In the genomic region with DNA sequence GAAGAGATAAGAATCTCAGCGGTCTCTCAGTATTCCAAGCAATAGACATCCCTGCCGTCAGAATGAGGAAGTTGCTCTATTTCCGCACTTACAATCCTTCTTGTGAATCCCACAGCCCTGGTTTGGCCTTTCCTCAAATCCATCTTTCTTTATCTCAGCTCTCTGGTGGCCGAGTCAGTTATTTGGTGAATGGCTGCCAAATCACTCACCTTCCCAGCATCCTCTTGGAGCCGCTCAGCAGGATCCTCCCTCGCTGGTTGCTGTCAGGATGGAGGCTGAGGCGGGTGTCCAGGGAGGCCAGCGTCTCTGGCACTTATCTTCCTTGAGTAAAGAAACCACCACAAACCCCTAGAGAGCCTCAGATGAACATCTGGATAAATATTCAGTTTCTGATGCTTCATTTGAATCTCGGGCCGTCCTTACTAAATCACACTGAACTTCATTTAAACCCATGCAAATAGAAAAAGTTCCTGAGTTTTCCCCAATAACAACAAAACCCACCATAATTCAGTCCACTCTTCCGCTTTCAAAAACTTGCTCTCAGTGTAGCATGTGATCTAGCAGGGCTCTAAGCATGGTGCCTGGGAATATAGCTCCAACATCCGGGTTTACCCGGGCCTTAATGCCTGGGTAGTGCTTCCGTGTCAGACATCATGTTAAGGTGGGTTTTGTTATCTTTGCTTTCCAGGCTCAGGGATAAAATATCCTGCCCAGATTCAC, we compare ENCODE assay signal across 9 mouse cellular contexts.
DNase-seq lines count a peak whose midpoint lies in the region; ATAC-seq and TF ChIP-seq lines count a peak whose summit lies in the region.
"Had no signal": no experiment of that assay in that cellular context is flagged by ENCODE, and none has a peak within 500 bp of the region (broad histone marks: within the 10 kb centered on the region; RNA-seq: fewer than 3 reads in every experiment).

No protein-coding gene starts in this region.

- H3K4me3 ChIP-seq in lung, adult 2 months (replicated peaks; ENCODE audit: extremely low read depth, low read depth, low read length): no peak overlapping the region
- H3K4me3 ChIP-seq in embryonic fibroblast, embryonic 13.5 days (ENCODE audit: insufficient read depth, low read length): no peak overlapping the region
- no peak overlapping the region for H3K4me3 ChIP-seq in forebrain, embryonic 13.5 days
- H3K4me3 ChIP-seq: neural tube, embryonic 13.5 days had no signal

- no peaks in the 10 kb centered on the region for H3K27me3 ChIP-seq in forebrain, embryonic 13.5 days
- H3K27me3 ChIP-seq: neural tube, embryonic 13.5 days had no signal

- H3K9me3 ChIP-seq in forebrain, embryonic 13.5 days (replicated peaks): no peaks in the 10 kb centered on the region
- H3K9me3 ChIP-seq: neural tube, embryonic 13.5 days had no signal

- H3K36me3 ChIP-seq in forebrain, embryonic 13.5 days (ENCODE audit: poor library complexity, severe bottlenecking): no peaks in the 10 kb centered on the region
- H3K36me3 ChIP-seq: neural tube, embryonic 13.5 days had no signal

- no peak for TF ChIP-seq POLR2A in lung, adult 2 months (IDR thresholded peaks at IDR 0.05; ENCODE audit: borderline replicate concordance, extremely low read depth, low read depth, low read length)
- TF ChIP-seq POLR2A in embryonic fibroblast, embryonic 13.5 days (IDR thresholded peaks at IDR 0.05; ENCODE audit: low read depth, low read length): no peak

- peaks cover 2% of the 10 kb centered on the region; the same call in 1 of the 2 replicates for H3K4me1 ChIP-seq in lung, adult 2 months (ENCODE audit: control insufficient read depth, insufficient read depth, low read length)
- H3K4me1 ChIP-seq in embryonic fibroblast, embryonic 13.5 days (ENCODE audit: control insufficient read depth, insufficient read depth, low read length): 0 out of 2 replicates have a peak, but pooled peaks cover 2% of the 10 kb centered on the region
- H3K4me1 ChIP-seq in forebrain, embryonic 13.5 days: no peaks in the 10 kb centered on the region

- 58% methylated on average over 14 of the region's 14 CpGs for WGBS in lung, adult 2 months
- WGBS in forebrain, embryonic 13.5 days: 72% methylated on average over 14 of the region's 14 CpGs

- no peak for ATAC-seq in forebrain, embryonic 13.5 days

- peak; percentile 14 to 24 for DNase-seq in lung, adult 18-20 months
- DNase-seq in lung, adult 2 months: no peak
- peak; percentile 52 for DNase-seq in heart, postnatal 4 days
- peak; percentile 72 for DNase-seq in lung, postnatal 10 days
- no peak for DNase-seq in spleen, adult 18-20 months
- DNase-seq in ovary, postnatal 10 days (ENCODE audit: low spot score): no peak

- H3K27ac ChIP-seq in embryonic fibroblast, embryonic 13.5 days (ENCODE audit: insufficient read depth, low read length): peak overlapping the region; percentile 36; the same call in 1 of the 2 replicates
- no peak overlapping the region for H3K27ac ChIP-seq in forebrain, embryonic 13.5 days
- H3K27ac ChIP-seq: neural tube, embryonic 13.5 days had no signal

- no peak overlapping the region for H3K9ac ChIP-seq in forebrain, embryonic 13.5 days
- H3K9ac ChIP-seq: neural tube, embryonic 13.5 days had no signal

- TF ChIP-seq CTCF in lung, adult 2 months (IDR thresholded peaks at IDR 0.05; ENCODE audit: insufficient read depth, low read length): no peak
- TF ChIP-seq CTCF in embryonic fibroblast, embryonic 13.5 days (IDR thresholded peaks at IDR 0.05; ENCODE audit: borderline replicate concordance, insufficient read depth, low read length): no peak

- no peak overlapping the region for H3K4me2 ChIP-seq in forebrain, embryonic 13.5 days
- H3K4me2 ChIP-seq: neural tube, embryonic 13.5 days had no signal

Comparison
In these comparisons a context has a peak if more than half of its experiments do, and no peak if none do; other contexts are left out.
1. DNase-seq: peak in lung, adult 18-20 months (2 of 2), heart, postnatal 4 days (single experiment) and lung, postnatal 10 days (single experiment); none in lung, adult 2 months (single experiment), spleen, adult 18-20 months (0 of 2) and ovary, postnatal 10 days (single experiment).